Mouse (Mus musculus) left cerebral cortex, adult 11 months (tissue): Measurements from ENCODE around the gene Lamc2.

Source experiments
- DNase-seq: peaks from one replicate; pipeline ENCODE4 v3.0.0; 2022; ENCODE audit warnings: low spot score

Lamc2 gene

GRCm38 (mm10) chr1:153180160-153180559 is 6.1 kb downstream of the Lamc2 start:
- no peak for DNase-seq

DNA sequence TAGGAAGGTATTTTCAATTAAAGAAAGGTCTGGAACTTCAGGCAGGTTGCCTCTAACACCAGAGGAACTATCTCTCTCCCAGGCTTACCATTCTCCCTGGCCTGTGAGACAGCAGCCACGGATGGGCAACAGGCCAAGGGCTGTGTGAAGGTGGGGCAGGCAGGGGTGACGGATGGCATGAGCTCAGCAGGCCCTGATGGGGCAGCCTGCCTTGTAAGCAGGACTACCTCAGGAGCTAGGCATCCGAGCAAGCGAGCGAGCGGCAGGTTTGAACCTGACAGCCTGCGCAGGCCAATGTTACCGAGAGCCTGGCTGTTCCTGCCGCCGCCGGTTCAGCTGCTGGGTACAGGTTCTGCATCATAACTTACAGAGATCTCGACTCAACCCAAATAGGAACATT is 11.4 kb downstream of the Lamc2 start:
- no peak for DNase-seq

- no peak for DNase-seq
Observed at GRCm38 (mm10) chr1:153173276-153173675, 13.0 kb downstream of the Lamc2 start.

- DNase-seq, result no peak
Observed at GRCm38 (mm10) chr1:153172291-153172731, 13.9 kb downstream of the Lamc2 start.

DNA sequence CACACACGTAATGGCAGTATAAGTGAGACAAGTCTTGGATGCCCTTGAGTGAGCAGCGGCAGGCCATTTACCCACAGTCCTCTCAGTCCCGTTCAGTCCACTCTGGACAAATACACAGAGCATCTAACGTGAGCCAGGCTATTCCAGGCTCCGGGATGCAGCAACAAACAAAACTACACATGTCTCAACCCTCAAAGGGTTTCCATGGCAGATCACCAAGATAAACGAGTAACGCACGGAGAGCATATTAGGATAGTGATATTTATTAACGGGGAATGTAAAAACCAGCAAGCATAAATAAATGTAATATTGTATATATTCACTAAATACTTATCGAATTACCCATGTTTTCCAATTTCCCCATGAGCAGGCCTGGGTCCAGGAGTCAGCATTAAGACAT is 15.2 kb downstream of the Lamc2 start:
- no peak for DNase-seq

GRCm38 (mm10) chr1:153168293-153168692 is 18.0 kb downstream of the Lamc2 start:
- no peak for DNase-seq

GRCm38 (mm10) chr1:153163831-153164230 is 22.4 kb downstream of the Lamc2 start:
- DNase-seq, result no peak

DNA sequence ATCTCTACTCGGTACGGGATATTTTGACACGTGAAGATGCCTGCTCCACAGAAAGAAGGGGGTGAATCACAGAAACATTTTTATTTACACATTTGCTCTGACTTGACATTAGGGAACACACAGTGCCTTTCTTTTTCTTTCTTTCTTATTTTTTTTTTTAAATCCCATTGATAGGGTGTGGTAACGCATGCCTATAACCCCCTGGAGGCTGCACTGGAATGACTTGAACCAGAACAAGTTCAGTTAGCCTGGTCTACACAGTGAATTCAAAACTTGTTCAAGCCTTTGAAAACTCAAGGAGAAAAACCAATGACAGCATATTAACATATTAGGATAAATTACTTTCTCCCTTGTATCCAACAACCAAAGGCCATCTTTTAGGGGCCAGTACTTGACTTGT is 27.1 kb downstream of the Lamc2 start:
- DNase-seq, result no peak

- DNase-seq, result no peak
Observed at GRCm38 (mm10) chr1:153157021-153157623, 29.1 kb downstream of the Lamc2 start.

DNA sequence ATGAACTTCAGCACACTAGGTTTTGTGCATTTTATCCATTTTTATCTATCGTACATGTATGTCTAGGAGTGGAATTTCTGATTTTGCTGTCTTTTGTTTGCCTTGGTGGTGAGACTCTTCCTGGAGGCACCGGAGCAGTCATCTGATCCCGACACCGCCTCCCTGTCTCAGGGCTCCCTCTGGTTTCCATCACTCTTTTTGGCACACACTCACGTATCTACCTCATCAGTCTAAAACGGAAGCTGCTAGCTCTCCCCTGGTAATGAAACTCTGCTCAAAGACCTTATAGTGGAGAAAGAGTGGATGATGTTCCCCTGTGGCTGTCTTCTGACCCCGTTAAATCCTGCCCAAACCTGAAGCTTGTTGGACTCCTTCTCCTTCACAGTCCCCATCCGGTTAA is 30.9 kb downstream of the Lamc2 start:
- no peak for DNase-seq

GRCm38 (mm10) chr1:153153619-153154137 is 32.6 kb downstream of the Lamc2 start:
- DNase-seq, result no peak

- no peak for DNase-seq
Observed at GRCm38 (mm10) chr1:153152594-153152993, 33.7 kb downstream of the Lamc2 start.

GRCm38 (mm10) chr1:153145791-153146190 is 40.5 kb downstream of the Lamc2 start:
- DNase-seq, result no peak

DNA sequence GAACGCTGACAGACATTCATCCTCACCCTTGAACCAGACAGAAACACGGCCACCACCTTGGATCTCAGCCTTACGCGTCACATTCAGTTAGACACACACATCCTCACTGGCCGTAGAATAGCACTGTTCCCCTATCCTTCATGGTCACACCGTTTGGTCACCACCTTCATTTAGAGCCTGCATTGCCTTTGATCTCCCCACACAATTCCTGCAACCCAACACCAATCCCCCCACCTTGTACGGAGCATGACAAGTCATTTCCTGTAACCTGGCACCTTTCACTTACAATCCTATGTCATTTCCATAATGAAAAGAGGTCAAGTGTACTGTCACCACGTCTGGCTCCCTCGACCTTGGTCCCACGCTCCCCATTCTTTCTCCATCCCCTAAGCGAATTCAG is 42.2 kb downstream of the Lamc2 start:
- no peak for DNase-seq

DNA sequence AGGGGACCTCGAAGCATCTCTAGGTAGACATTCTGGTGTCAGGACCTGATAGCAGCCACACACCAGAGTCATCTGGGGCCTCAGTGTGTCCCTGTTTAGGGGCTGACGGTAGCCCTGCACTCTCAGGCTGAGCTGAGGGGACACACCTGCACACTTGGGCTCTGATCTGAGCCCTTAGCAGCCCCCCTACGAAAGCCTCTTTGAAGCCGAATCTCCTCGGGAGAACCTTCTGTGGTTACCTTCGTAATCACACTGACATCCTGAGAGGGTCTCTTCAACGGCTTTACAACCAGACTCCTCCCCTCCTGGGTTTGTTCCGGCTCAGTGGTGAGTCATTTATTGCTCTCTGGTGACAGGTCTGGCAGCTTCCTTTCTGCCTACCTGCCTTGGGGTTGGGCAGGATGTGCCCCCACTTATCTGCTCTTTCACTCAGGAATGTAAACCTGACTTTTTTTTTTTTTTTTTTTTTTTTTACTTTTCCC is 45.5 kb downstream of the Lamc2 start:
- no peak for DNase-seq

GRCm38 (mm10) chr1:153140265-153140664 is 46.0 kb downstream of the Lamc2 start:
- DNase-seq, result no peak

GRCm38 (mm10) chr1:153139635-153140034 is 46.6 kb downstream of the Lamc2 start:
- DNase-seq, result no peak

- DNase-seq, result no peak
Observed at GRCm38 (mm10) chr1:153138486-153138885, 47.8 kb downstream of the Lamc2 start.

DNA sequence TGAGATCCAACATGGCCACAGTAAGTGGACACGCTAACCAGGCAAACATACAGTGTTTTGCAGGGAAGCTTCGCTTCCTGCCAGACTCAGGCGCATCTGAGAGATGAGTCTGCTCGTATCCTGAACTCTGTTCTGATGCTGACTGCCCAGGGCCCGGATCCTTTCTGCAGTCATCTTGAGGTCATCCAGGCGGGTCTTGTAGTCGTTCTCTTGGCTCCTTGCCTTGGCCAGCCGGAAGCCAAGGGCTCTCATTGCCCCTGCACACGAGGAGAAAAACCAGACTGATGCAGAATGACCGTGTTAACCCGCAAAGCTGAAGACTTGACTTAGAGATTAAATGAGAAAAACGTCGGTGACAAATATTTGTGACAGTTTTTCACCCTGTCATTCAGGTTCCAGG is 49.6 kb downstream of the Lamc2 start:
- DNase-seq, result no peak

DNA sequence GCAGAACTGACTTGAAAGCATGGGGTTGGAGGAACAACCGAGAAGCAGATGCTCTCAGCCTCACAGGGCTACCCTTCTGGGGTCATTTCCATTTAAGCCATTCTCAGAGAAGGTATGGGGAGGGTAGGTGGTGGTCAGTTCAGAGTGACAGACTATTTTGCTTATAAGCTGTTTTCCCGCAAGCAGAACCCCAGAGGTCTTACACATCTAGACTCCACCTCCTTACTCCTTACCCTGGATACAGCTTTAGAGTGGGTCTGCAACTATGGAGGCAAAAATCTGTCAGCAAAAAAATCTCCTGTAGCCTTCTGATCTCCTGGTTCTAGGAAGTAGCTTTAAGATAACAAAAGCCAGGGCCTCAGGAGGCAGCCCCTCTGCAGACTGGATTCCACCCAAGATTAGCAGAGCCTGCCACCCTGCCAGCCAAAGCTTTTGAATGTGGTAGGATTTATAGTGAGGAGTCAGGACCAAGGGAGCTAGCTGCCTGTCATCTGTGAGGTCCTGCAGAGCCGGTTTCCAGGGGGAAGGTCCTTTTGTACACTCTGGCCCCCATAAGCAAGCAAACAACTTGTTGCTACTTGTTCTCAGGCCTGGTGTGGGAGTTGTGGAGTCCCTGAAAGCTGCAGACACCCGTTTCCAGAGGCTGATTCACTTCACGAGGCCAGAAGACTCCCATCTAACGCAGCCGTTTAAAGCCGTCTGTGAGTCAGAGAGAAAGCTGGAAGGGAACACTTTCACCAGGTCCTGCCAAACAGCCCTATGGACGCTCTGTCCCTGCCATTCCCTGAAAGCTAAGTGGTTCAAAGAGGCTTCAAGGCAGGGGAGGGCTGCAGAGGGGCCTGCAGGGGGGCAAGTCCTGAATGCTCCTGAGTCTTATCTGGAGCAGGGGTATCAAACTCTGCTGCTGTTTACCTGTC is 52.1 kb downstream of the Lamc2 start:
- DNase-seq, result no peak

DNA sequence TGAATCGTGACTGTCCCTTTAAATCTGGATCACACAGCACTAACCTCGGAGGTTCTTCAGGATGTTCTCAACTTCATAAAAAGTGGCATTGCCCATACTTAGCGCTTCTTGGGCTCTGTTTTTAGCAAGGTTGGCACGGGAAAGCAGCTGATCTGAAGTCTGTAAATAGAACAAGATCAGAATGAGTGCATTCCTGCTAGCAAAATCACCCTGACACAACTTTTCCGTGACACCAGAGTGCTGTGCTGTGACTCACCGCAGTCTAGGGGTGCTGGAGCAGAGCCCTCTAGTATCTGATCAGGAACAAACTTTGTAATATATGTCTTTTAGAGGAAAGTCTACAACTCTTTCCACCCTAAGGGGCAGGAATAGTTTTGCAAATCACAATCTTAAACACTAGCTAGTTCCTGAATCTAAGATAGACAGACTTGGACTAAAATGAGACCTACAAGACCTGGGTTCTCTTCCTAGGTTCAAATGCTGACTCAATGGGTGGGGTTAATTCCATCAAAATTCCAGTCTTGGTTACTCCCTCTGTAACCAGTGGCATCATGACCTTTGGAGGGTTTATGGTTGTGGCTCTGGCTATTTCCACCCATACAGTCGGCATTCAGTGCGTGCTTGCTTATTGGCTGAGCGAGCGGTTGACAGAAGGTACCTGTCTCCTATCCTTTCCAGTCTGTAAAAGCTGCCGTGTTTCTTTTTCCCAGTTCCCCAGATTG is 56.1 kb downstream of the Lamc2 start:
- no peak for DNase-seq

GRCm38 (mm10) chr1:153128780-153129179 is 57.5 kb downstream of the Lamc2 start:
- DNase-seq, result no peak
